Mouse (Mus musculus): ENCODE results near the gene Hmgcl.

DNA sequence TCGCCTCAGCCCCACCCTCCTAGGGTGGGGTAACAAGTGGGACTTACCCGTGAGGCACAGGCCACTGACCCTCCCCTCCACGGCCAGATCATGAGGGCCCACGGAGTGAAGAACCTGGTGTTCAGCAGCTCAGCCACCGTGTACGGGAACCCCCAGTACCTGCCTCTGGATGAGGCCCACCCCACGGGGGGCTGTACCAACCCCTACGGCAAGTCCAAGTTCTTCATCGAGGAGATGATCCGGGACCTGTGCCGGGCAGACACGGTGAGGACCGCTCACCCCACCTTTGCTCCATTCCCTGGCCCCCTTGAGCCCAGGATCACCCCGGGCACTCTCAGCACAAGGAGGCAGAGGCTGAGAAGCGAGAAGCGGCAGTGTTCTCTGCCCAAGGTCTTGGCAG is 20.0 kb downstream of the Hmgcl start:
- TF ChIP-seq CTCF (IDR thresholded peaks at IDR 0.05; ENCODE audit: extremely low read depth, insufficient read depth, insufficient read length, insufficient replicate concordance): no peak
- no peak for TF ChIP-seq POLR2A (IDR thresholded peaks at IDR 0.05; ENCODE audit: low read depth, low read length)
